Mouse (Mus musculus): ENCODE results near the gene Fgfr2.
A peak's percentile ranks its signal among the peaks of the same experiment; 100 is the strongest.

- TF ChIP-seq CTCF (IDR thresholded peaks at IDR 0.05) = peak; percentile 34
- TF ChIP-seq EP300 (IDR thresholded peaks at IDR 0.05) = no peak
These were observed 2797.1 kb downstream of the Fgfr2 start for GRCm38 (mm10) chr7:130325983-130326433.
